Mouse (Mus musculus) cortical plate, adult 2 months (tissue): ENCODE measurements at regions not wholly inside any gene's neighbourhood (a gene's known extent, or its start where the extent isn't known, plus 50 kb on each side); places are given as distances from the start of the nearest gene placed in this dataset.

Experiments used
- H3K27ac ChIP-seq: fragments of 200-500 bp; 2 replicates; pipeline ENCODE4 v1.5.1; 2012; ENCODE audit warnings: low read length, control low read depth, inconsistent platforms; ENCODE audit not compliant: insufficient read depth
- H3K4me1 ChIP-seq: fragments of 200-500 bp; 2 replicates; pipeline ENCODE4 v1.6.1; 2011; ENCODE audit warnings: low read length; ENCODE audit not compliant: control insufficient read depth, insufficient read depth
- H3K4me3 ChIP-seq: fragments of 200-500 bp; 2 replicates; pipeline ENCODE4 v1.5.1; 2011; ENCODE audit warnings: mild to moderate bottlenecking, low read length, control low read depth; ENCODE audit not compliant: insufficient read depth
- CTCF ChIP-seq: fragments of 200-500 bp; IDR thresholded peaks from 2 replicates; pipeline ENCODE4 v1.5.1; 2011; ENCODE audit warnings: mild to moderate bottlenecking, control low read depth, low read length; ENCODE audit not compliant: insufficient read depth; ENCODE audit errors: extremely low read depth
- POLR2A ChIP-seq: fragments of 200-500 bp; IDR thresholded peaks from 2 replicates; pipeline ENCODE4 v1.6.1; 2011; ENCODE audit warnings: mild to moderate bottlenecking, low read length, control low read depth; ENCODE audit not compliant: insufficient read depth; ENCODE audit errors: extremely low read depth

GRCm38 (mm10) chr14:105630444-105630843, 266.2 kb downstream of the Spry2 start:
- Histone ChIP-seq H3K4me3 (no peak overlapping the region), H3K4me1 (peaks cover 13% of the 10 kb centered on the region), H3K27ac (peak overlapping the region; percentile 19)
- TF ChIP-seq POLR2A (no peak), CTCF (no peak)

GRCm38 (mm10) chr14:105628673-105629072, 267.9 kb downstream of the Spry2 start:
- H3K4me3 ChIP-seq, result no peak overlapping the region
- no peak overlapping the region for H3K27ac ChIP-seq
- peaks cover 14% of the 10 kb centered on the region for H3K4me1 ChIP-seq
- TF ChIP-seq CTCF (no peak), POLR2A (no peak)

- TF ChIP-seq CTCF, result no peak
- TF ChIP-seq POLR2A, result no peak
- Histone ChIP-seq H3K27ac (no peak overlapping the region), H3K4me3 (no peak overlapping the region), H3K4me1 (peaks cover 3% of the 10 kb centered on the region; the same call in 1 of the 2 replicates)
Observed at GRCm38 (mm10) chr14:105624387-105624786, 272.2 kb downstream of the Spry2 start.

- Histone ChIP-seq H3K27ac (no peak overlapping the region), H3K4me3 (no peak overlapping the region), H3K4me1 (peaks cover 1% of the 10 kb centered on the region; the same call in 1 of the 2 replicates)
- TF ChIP-seq POLR2A (no peak), CTCF (no peak)
Observed at GRCm38 (mm10) chr14:105622166-105622565, 274.5 kb downstream of the Spry2 start.

- TF ChIP-seq POLR2A, result no peak
- TF ChIP-seq CTCF, result no peak
- no peak overlapping the region for H3K27ac ChIP-seq
Observed at GRCm38 (mm10) chr14:105621124-105621523, 275.5 kb downstream of the Spry2 start.

GRCm38 (mm10) chr14:105619449-105619848, 277.2 kb downstream of the Spry2 start:
- Histone ChIP-seq H3K4me1 (peaks cover 1% of the 10 kb centered on the region; the same call in 1 of the 2 replicates), H3K4me3 (no peak overlapping the region), H3K27ac (no peak overlapping the region)
- no peak for TF ChIP-seq CTCF
- no peak for TF ChIP-seq POLR2A

More at GRCm38 (mm10) chr14:105621124-105621523, 275.5 kb downstream of the Spry2 start:
- Histone ChIP-seq H3K4me1 (peaks cover 1% of the 10 kb centered on the region; the same call in 1 of the 2 replicates), H3K4me3 (no peak overlapping the region)

- H3K4me1 ChIP-seq, result no peaks in the 10 kb centered on the region
- TF ChIP-seq POLR2A, result no peak
- no peak for TF ChIP-seq CTCF
- no peak overlapping the region for H3K4me3 ChIP-seq
- no peak overlapping the region for H3K27ac ChIP-seq
Observed at GRCm38 (mm10) chr14:105615766-105616165, 280.9 kb downstream of the Spry2 start.

GRCm38 (mm10) chr14:105612794-105613193, 283.8 kb downstream of the Spry2 start:
- no peak for TF ChIP-seq CTCF
- TF ChIP-seq POLR2A, result no peak
- Histone ChIP-seq H3K27ac (no peak overlapping the region), H3K4me3 (no peak overlapping the region), H3K4me1 (no peaks in the 10 kb centered on the region)

- TF ChIP-seq POLR2A, result no peak
- peaks cover 1% of the 10 kb centered on the region; the same call in 1 of the 2 replicates for H3K4me1 ChIP-seq
Observed at GRCm38 (mm10) chr14:105608804-105609203, 287.8 kb downstream of the Spry2 start.

GRCm38 (mm10) chr14:105606551-105606950, 290.1 kb downstream of the Spry2 start:
- Histone ChIP-seq H3K4me3 (no peak overlapping the region), H3K4me1 (peaks cover 1% of the 10 kb centered on the region; the same call in 1 of the 2 replicates), H3K27ac (no peak overlapping the region)
- TF ChIP-seq POLR2A (no peak), CTCF (no peak)

More at GRCm38 (mm10) chr14:105608804-105609203, 287.8 kb downstream of the Spry2 start:
- Histone ChIP-seq H3K27ac (no peak overlapping the region), H3K4me3 (no peak overlapping the region)
